Comparison of ENCODE assay signal across 25 mouse cellular contexts in genomic region chr19:31564329-31564728, GRCm38 (mm10).
DNase-seq lines count a peak whose midpoint lies in the region; ATAC-seq and TF ChIP-seq lines count a peak whose summit lies in the region.
"Had no signal": no experiment of that assay in that cellular context is flagged by ENCODE, and none has a peak within 500 bp of the region (broad histone marks: within the 10 kb centered on the region; RNA-seq: fewer than 3 reads in every experiment).

No protein-coding gene starts in this region.

- H3K27ac ChIP-seq in left cerebral cortex, adult 2 months: no peak overlapping the region
- H3K27ac ChIP-seq: heart, embryonic 10.5 days; hindbrain, embryonic 14.5 days; limb, embryonic 15.5 days; liver, embryonic 14.5 days had no signal

- H3K4me3 ChIP-seq in left cerebral cortex, adult 2 months: no peak overlapping the region
- H3K4me3 ChIP-seq: heart, embryonic 10.5 days; limb, embryonic 15.5 days had no signal

- no peak for TF ChIP-seq CTCF in left cerebral cortex, adult 2 months (IDR thresholded peaks at IDR 0.05)

- no peak for ATAC-seq in CD4-positive, CD25-positive, alpha-beta regulatory T cell, adult 4 months
- ATAC-seq: forebrain, postnatal 0 days; inflammation-experienced regulatory T-cells, adult 6 months had no signal

- intact Hi-C loops in left cerebral cortex, adult 2 months (cut with DNase I): no loop called here

- peak; percentile 56 to 65 for DNase-seq in frontal cortex, adult 2 months (ENCODE audit: extremely low spot score in 1 of 2, low spot score in 1 of 2)
- DNase-seq in frontal cortex, postnatal 25 days (ENCODE audit: low spot score in 2 of 2): no peak
- DNase-seq in right cerebral cortex, adult 2 months (ENCODE audit: low spot score in 2 of 2): peak; percentile 57 to 70
- DNase-seq in right cerebral cortex, postnatal 4 days: no peak
- peak; percentile 21 to 29 for DNase-seq in left cerebral cortex, adult 2 months (ENCODE audit: extremely low spot score in 1 of 2, low spot score in 2 of 2)
- peak; percentile 26 to 27 for DNase-seq in right cerebral cortex, postnatal 36 days (ENCODE audit: low spot score in 2 of 2)
- no peak for DNase-seq in thymus, postnatal 36 days
- DNase-seq: adrenal gland, postnatal 14 days; cerebellum, adult 9-10 months; forebrain, postnatal 0 days; gastrocnemius, postnatal 10 days; heart, postnatal 4 days; kidney, adult 2 months; kidney, postnatal 10 days; lung, embryonic 14.5 days; lung, postnatal 36 days; midbrain, embryonic 14.5 days; retina, postnatal 1 day; thymus, postnatal 4 days had no signal

Comparison
In these comparisons a context has a peak if more than half of its experiments do, and no peak if none do; other contexts are left out.
1. DNase-seq: peak in frontal cortex, adult 2 months (2 of 2), right cerebral cortex, adult 2 months (2 of 2), left cerebral cortex, adult 2 months (2 of 2) and right cerebral cortex, postnatal 36 days (2 of 2); none in frontal cortex, postnatal 25 days (0 of 2), right cerebral cortex, postnatal 4 days (single experiment) and thymus, postnatal 36 days (0 of 2).